19 mouse cellular contexts compared by ENCODE assay signal in genomic region chr14:61428126-61428787, GRCm38 (mm10).
"Had no signal": no experiment of that assay in that cellular context is flagged by ENCODE, and none has a peak within 500 bp of the region (broad histone marks: within the 10 kb centered on the region; RNA-seq: fewer than 3 reads in every experiment).

No protein-coding gene starts in this region.

- H3K36me3 ChIP-seq: kidney, embryonic 15.5 days; limb, embryonic 15.5 days; midbrain, embryonic 13.5 days; neural tube, embryonic 13.5 days had no signal

- H3K27me3 ChIP-seq: kidney, embryonic 15.5 days; limb, embryonic 12.5 days; limb, embryonic 15.5 days; liver, embryonic 13.5 days; megakaryocyte, embryonic 14.5 days; midbrain, embryonic 13.5 days; neural tube, embryonic 13.5 days had no signal

- H3K27ac ChIP-seq: kidney, embryonic 15.5 days; limb, embryonic 12.5 days; limb, embryonic 15.5 days; liver, embryonic 13.5 days; midbrain, embryonic 10.5 days; midbrain, embryonic 13.5 days; neural tube, embryonic 13.5 days had no signal

- DNase-seq: kidney, adult 8-10 months; kidney, postnatal 10 days; kidney, postnatal 36 days; left cerebral cortex, postnatal 4 days; liver, embryonic 13.5 days; lung, adult 2 months; lung, postnatal 14 days; lung, postnatal 4 days; thymus, adult 18-20 months; thymus, postnatal 36 days had no signal

- H3K4me3 ChIP-seq: kidney, embryonic 15.5 days; limb, embryonic 12.5 days; limb, embryonic 15.5 days; liver, embryonic 13.5 days; megakaryocyte, embryonic 14.5 days; midbrain, embryonic 10.5 days; midbrain, embryonic 13.5 days; myocyte; neural tube, embryonic 13.5 days had no signal

- H3K4me2 ChIP-seq: kidney, embryonic 15.5 days; limb, embryonic 12.5 days; limb, embryonic 15.5 days; midbrain, embryonic 13.5 days; neural tube, embryonic 13.5 days had no signal

- ATAC-seq: midbrain, embryonic 13.5 days; midbrain, embryonic 16.5 days had no signal

- H3K9me3 ChIP-seq: kidney, embryonic 15.5 days; limb, embryonic 12.5 days; limb, embryonic 15.5 days; liver, embryonic 13.5 days; megakaryocyte, embryonic 14.5 days; midbrain, embryonic 10.5 days; midbrain, embryonic 13.5 days; neural tube, embryonic 13.5 days had no signal

- H3K9ac ChIP-seq: kidney, embryonic 15.5 days; limb, embryonic 12.5 days; limb, embryonic 15.5 days; liver, embryonic 13.5 days; midbrain, embryonic 13.5 days; neural tube, embryonic 13.5 days had no signal
